Mouse (Mus musculus): ENCODE results near the gene Ift81.
A peak's percentile ranks its signal among the peaks of the same experiment; 100 is the strongest.
"Not testable (repeated sequence)": the region's sequence is repeated elsewhere in the genome, so short reads cannot be mapped to it uniquely, and the experiment has no call there.

Ift81 gene

GRCm38 (mm10) chr5:122613908-122614732 is at the start of gene Ift81:
Gene Ift81, minus strand, starts transcription at chr5:122614518.
- peak; percentile 90 to 96 for DNase-seq

- no peak for DNase-seq
Observed at GRCm38 (mm10) chr5:122662501-122662900, 48.2 kb upstream of the Ift81 start.

- no peak for DNase-seq
Observed at GRCm38 (mm10) chr5:122656808-122657207, 42.5 kb upstream of the Ift81 start.

- no peak for DNase-seq
Observed at GRCm38 (mm10) chr5:122654268-122654573, 39.9 kb upstream of the Ift81 start.

GRCm38 (mm10) chr5:122653446-122654267 is 39.3 kb upstream of the Ift81 start:
- DNase-seq, result no peak

GRCm38 (mm10) chr5:122653112-122653445 is 38.8 kb upstream of the Ift81 start:
- no peak for DNase-seq

- no peak for DNase-seq
Observed at GRCm38 (mm10) chr5:122652506-122652905, 38.2 kb upstream of the Ift81 start.

GRCm38 (mm10) chr5:122650100-122650499 is 35.8 kb upstream of the Ift81 start:
- no peak for DNase-seq

GRCm38 (mm10) chr5:122649264-122649663 is 34.9 kb upstream of the Ift81 start:
- DNase-seq, result no peak

GRCm38 (mm10) chr5:122647952-122648374 is 33.6 kb upstream of the Ift81 start:
- not testable (repeated sequence) for DNase-seq

- DNase-seq, result no peak
Observed at GRCm38 (mm10) chr5:122647256-122647924, 33.1 kb upstream of the Ift81 start.

- DNase-seq, result no peak
Observed at GRCm38 (mm10) chr5:122646050-122646449, 31.7 kb upstream of the Ift81 start.

- DNase-seq, result no peak
Observed at GRCm38 (mm10) chr5:122645290-122645689, 31.0 kb upstream of the Ift81 start.

- DNase-seq, result peak; percentile 36 to 48
Observed at GRCm38 (mm10) chr5:122644111-122644607, 29.8 kb upstream of the Ift81 start.

GRCm38 (mm10) chr5:122643701-122644100 is 29.4 kb upstream of the Ift81 start, which contains the start of gene P2rx7:
Gene P2rx7, plus strand, starts transcription at chr5:122643911.
- DNase-seq, result peak in 1 of 2 experiments; percentile 23

GRCm38 (mm10) chr5:122639986-122640385 is 25.7 kb upstream of the Ift81 start:
- DNase-seq, result no peak

GRCm38 (mm10) chr5:122639517-122639916 is 25.2 kb upstream of the Ift81 start:
- no peak for DNase-seq

- no peak for DNase-seq
Observed at GRCm38 (mm10) chr5:122638296-122638695, 24.0 kb upstream of the Ift81 start.

- DNase-seq, result no peak
Observed at GRCm38 (mm10) chr5:122636958-122637357, 22.6 kb upstream of the Ift81 start.

GRCm38 (mm10) chr5:122636308-122636707 is 22.0 kb upstream of the Ift81 start:
- no peak for DNase-seq

GRCm38 (mm10) chr5:122635228-122635627 is 20.9 kb upstream of the Ift81 start:
- DNase-seq, result no peak

GRCm38 (mm10) chr5:122627243-122627642 is 12.9 kb upstream of the Ift81 start:
- peak; percentile 63 to 86 for DNase-seq

GRCm38 (mm10) chr5:122625565-122626252 is 11.4 kb upstream of the Ift81 start:
- no peak for DNase-seq
